Mouse (Mus musculus): Measurements from ENCODE around the gene Mblac2.

The Mblac2 gene

GRCm38 (mm10) chr13:81740898-81741297 lies 29.8 kb downstream of the Mblac2 start:
- no peak for DNase-seq

GRCm38 (mm10) chr13:81743391-81744091 lies 32.4 kb downstream of the Mblac2 start:
- DNase-seq, result no peak

DNA sequence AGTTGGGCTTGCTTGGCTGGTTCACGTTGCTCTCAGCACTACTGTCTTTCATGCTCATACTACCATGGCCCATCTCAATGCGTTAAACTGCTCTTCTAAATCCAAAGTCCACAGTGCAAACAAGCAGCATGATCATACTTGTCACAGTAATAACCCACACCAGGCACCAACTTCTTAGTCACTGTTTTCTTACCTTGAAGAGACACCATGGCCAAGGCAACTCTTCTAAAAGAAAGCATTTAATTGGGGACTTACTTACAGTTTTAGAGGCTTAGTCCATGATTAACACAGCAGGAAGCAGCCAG lies 32.9 kb downstream of the Mblac2 start:
- no peak for DNase-seq

DNA sequence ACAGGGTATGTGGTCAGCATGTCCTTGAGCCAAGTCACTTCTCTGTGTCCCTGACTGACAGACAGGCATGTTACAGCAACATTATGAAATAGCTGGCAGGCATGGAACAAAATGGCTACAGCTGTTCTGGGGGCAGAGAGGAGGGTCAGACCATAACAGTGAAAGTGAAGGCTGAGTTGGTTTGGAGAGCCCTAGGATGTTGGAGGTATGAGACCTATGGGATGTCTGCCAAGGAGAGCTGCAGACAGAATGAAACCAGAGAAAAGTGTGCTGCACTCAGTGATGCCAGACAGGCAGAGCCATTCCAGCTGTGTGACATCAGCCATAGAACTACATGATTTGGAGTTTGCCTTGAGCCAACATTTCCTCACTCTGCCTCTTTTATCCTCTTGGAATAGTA lies 43.7 kb downstream of the Mblac2 start:
- no peak for DNase-seq

DNA sequence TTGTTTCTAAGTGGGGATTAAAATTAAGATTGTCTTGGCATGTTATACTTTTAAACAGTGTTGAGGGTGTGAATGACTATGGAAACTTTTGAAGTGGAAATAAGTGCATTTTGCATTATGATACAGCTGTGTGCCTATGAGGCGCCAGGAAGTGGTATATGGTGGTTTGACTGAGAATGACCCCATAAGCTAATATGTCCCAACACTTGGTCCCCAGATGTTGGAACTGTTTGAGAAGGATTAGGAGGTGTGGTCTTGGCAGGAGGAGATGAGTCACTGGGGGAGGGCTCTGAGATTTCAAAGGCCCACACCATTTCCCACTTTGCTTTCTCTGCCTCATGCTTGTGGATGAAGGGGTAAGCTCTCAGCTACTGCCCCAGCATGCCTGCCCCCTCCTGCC lies 44.2 kb downstream of the Mblac2 start:
- DNase-seq, result no peak

DNA sequence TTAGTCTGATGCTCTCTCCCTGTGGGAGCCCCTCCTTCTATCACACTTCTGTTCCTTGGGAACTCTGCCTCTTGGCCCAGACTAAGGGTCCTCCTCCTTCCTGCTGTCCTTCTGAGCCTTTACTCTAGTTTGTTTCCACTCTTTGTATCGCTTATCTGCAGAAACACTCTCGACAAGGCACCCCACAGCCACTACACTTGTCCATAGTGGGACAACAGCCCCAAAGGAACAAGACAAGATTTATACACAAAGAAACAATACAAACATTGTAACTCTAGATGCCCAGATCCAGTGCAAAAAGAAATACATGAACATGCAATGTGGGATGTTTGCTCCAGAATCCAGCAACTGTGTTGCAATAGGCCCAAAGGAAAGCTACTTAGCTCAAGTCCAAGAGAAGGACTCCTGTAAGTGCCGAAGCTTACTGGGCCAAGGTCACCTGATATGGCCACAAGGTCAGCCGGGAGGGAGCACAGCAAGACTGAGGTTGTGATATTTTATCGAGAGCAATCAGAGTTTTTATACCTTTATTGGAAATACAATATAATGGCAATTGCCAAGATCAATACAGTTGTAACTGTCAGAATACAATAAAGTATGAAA lies 46.0 kb downstream of the Mblac2 start:
- DNase-seq, result no peak

- DNase-seq, result peak; percentile 39
These were observed 49.2 kb downstream of the Mblac2 start for GRCm38 (mm10) chr13:81760379-81760778.

- DNase-seq, result peak; percentile 76
These were observed 50.5 kb downstream of the Mblac2 start for GRCm38 (mm10) chr13:81761566-81762186.

DNA sequence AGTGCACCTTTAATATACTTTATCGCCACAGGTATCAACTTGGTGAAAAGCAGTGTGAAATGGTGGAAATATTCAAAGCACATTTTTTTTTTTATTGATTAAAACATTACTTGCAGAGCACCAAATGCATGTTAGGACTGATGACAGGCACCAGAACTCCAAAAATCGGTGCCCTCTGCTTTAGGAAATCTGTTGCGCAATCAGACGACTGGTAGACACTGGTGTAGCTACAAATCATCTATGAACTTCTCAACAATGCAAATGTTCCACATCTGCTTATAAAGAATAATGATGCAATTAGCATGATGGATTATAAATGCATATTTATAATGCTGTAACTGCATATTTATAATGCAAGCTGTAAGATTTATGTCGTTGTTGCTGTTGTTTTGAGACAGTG lies 53.0 kb downstream of the Mblac2 start:
- DNase-seq, result no peak

DNA sequence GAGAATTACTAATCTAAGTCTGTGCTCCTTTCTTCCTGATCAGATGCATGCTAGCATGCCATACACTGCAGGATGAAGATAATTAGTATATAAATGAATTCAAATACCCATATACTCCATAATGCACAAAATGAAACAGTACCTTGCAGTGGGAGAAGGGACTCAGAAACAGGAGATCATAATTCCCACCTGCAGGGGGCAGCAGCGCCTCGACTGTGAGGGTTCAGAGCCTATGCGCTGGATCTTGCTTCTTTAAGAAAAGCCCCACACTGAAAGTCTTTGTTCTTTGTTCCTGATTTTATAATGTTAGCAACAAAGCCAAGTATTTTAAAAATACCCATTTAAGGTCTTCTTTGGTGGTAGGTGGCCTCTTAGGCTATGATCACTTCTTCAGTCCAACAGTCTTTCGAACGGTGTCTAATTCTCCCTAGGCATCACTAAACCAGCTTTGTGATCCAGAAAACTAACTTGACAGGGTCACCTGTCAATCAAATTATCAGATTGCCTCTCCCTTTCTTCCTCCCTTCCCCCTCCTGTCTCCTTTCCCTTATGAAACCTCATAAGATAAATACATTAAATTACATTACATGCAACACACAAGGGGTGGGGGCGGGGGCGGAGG lies 56.0 kb downstream of the Mblac2 start:
- peak; percentile 72 for DNase-seq

DNA sequence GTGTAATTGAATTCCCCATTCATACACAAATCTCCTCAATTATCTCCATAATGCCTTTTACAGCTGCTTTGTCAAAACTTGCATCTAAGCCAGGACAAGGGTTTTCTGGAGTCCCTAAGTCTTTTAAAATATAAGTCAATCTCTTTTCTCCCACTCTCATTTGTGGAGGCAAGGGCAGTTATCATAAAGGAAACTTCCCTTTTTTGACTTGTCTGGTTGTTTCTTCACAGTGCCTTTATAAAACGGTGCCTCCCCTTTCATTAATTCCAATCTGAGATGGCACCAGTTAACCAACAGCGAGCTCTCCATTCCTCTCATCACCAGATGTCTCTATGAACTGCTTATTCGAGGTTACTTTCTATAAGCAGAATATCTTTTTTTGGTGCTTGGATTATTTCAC lies 65.1 kb downstream of the Mblac2 start:
- DNase-seq, result no peak

GRCm38 (mm10) chr13:81782475-81782874 lies 71.3 kb downstream of the Mblac2 start:
- DNase-seq, result no peak

GRCm38 (mm10) chr13:81782971-81783404 lies 71.8 kb downstream of the Mblac2 start, which contains the start of gene Cetn3:
Gene Cetn3, plus strand, starts transcription at chr13:81783077.
- peak; percentile 97 for DNase-seq

DNA sequence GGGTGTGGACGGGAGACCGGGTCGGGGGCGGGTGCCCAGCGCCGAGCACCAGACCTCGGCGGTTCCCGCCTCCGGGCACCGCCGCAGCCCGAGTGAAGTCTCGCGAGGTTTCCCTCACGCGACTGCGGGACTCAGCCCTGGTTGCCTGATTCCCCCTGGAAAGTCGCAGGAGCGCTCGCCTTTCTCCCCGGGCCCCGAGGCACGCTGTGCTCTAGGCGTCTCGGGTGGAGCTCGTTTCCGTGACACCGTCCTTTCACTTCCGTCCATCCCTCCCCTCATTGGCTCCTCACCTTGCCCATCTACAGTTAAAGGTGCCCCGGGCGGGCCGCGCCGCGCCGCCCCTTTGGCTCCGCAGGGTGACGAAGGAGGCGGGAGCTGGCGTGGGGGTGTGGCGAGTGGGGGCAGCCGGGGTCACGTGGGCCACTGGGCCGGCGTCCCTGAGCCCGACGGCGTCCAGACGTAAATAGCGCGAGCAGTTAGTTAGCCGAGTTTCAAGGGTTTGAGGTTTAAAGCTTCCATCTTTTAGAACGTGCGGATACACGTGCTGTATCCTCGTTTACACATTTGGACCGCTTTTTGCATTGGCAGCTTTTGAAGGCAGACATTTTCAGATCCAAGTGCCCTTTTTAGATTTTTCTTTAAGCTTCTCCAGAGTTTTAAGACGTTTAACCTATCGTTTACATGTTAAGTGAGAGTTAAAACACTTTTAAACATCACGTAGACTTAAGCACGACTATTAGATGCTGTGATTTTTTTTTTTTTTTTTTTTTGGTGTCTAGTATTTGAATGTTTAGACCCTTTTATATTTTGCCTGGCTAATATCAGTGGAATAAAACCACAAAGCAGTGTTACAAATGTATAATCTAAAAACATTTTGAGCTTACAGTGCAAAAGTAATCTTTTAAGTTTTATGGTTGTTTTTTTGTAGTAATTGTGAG lies 72.5 kb downstream of the Mblac2 start:
- DNase-seq, result peak; percentile 98

- DNase-seq, result peak; percentile 41
These were observed 74.8 kb downstream of the Mblac2 start for GRCm38 (mm10) chr13:81785766-81786480.

DNA sequence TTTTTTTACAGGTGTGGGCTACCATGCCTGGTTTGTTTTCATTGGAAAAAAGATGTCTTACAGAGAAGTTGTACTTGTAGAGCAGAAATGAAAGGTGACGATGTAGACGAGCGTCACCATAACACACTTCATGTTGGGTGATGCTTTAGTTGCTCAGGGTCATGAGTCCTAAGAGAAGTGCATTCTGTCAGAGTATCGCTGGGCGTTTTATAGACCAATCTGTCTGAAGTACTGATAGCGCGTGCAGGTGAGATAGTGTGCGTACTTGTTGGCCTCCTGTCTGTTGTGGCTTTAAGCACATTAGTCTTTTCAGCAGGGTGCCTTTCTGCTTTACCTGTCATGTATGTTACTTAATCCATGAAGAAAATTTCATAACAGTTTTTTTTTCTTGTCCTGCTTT lies 79.0 kb downstream of the Mblac2 start:
- no peak for DNase-seq

GRCm38 (mm10) chr13:81791861-81792260 lies 80.7 kb downstream of the Mblac2 start:
- DNase-seq, result no peak

GRCm38 (mm10) chr13:81793850-81794249 lies 82.7 kb downstream of the Mblac2 start:
- no peak for DNase-seq

GRCm38 (mm10) chr13:81801121-81801520 lies 90.0 kb downstream of the Mblac2 start:
- DNase-seq, result no peak

Data from cerebellum, adult 9-10 months (tissue).